Comparison of ENCODE assay signal across 9 mouse cellular contexts in the genomic region with DNA sequence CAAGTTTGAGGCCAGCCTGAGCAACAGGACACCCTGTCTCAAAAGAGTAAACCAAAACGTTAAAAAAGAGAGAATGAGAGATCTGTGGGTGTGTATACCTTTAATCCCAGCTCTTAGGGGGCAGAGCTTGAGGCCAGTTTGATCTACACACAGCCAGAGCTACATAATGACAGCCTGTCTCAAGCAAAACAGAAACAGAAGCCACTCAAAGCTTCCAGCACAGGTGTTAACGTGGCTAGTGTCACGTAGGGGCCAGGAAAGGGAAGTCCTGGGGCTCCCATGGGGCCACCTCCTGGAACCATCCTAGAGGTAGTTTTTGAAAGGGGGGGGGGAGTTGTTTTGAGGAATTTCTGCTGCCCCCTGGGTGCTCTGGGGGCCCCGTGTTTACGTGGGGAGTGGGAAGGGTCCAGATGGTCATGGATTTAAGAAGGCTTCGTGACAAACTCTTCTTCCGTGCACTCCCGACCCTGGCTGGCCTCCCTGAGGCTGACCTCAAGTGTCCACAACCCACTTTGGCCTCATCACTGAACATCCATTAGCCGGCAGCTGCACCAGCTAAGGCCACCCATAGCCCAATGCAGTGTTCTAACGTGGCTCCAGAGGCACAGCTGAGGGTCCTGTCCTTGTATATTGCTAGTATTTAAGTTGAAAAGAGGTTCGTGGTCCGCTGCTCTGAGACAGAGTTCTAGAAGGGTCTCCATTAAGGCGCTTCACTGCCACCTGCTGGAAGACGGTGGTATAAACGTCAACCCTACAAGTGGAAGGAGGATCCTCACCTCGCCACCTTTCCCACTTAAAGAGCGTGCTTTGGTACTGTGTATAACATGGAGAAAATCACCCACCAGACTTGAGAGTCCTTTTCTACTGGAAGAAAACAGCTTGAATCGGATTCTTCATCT. TPM values are rescaled to one million over a fixed set of nuclear protein-coding genes. Genes with fewer than 3 reads are reported as not detected.
A peak's percentile ranks its signal among the peaks of the same experiment; 100 is the strongest.
DNase-seq lines count a peak whose midpoint lies in the region; ATAC-seq and TF ChIP-seq lines count a peak whose summit lies in the region.
"Had no signal": no experiment of that assay in that cellular context is flagged by ENCODE, and none has a peak within 500 bp of the region (broad histone marks: within the 10 kb centered on the region; RNA-seq: fewer than 3 reads in every experiment).

No protein-coding gene starts in this region.

- H3K4me2 ChIP-seq in embryonic facial prominence, embryonic 11.5 days (ENCODE audit: low read depth, low read length) = no peak overlapping the region
- H3K4me2 ChIP-seq in heart, embryonic 11.5 days = peak overlapping the region; percentile 44
- peak overlapping the region; percentile 32 for H3K4me2 ChIP-seq in liver, embryonic 14.5 days (ENCODE audit: low read depth)
- H3K4me2 ChIP-seq: hindbrain, embryonic 15.5 days had no signal

- no peaks in the 10 kb centered on the region for H3K9me3 ChIP-seq in embryonic facial prominence, embryonic 11.5 days (replicated peaks; ENCODE audit: control insufficient read depth, low read length)
- no peaks in the 10 kb centered on the region for H3K9me3 ChIP-seq in heart, embryonic 11.5 days (replicated peaks; ENCODE audit: control insufficient read depth, low read length)
- H3K9me3 ChIP-seq in liver, embryonic 14.5 days (ENCODE audit: control insufficient read depth, low read length) = no peaks in the 10 kb centered on the region
- H3K9me3 ChIP-seq: hindbrain, embryonic 15.5 days had no signal

- no peak for TF ChIP-seq EP300 in liver, embryonic 14.5 days (IDR thresholded peaks at IDR 0.05; ENCODE audit: low read depth)

- no peaks in the 10 kb centered on the region for H3K36me3 ChIP-seq in embryonic facial prominence, embryonic 11.5 days (replicated peaks; ENCODE audit: control insufficient read depth, insufficient read depth, low read depth, low read length)
- H3K36me3 ChIP-seq in heart, embryonic 11.5 days (ENCODE audit: control insufficient read depth, insufficient read depth, low read length) = no peaks in the 10 kb centered on the region
- no peaks in the 10 kb centered on the region for H3K36me3 ChIP-seq in liver, embryonic 14.5 days (replicated peaks; ENCODE audit: control insufficient read depth, insufficient read depth, low read depth)
- H3K36me3 ChIP-seq: hindbrain, embryonic 15.5 days had no signal

- H3K27ac ChIP-seq in embryonic facial prominence, embryonic 11.5 days (replicated peaks; ENCODE audit: low read depth, low read length) = no peak overlapping the region
- H3K27ac ChIP-seq in heart, embryonic 11.5 days (ENCODE audit: low read depth, low read length) = no peak overlapping the region
- H3K27ac ChIP-seq in liver, embryonic 14.5 days = no peak overlapping the region
- H3K27ac ChIP-seq: hindbrain, embryonic 15.5 days had no signal

- 0 out of 2 replicates have a peak, but pooled peaks have one; percentile 6 for ATAC-seq in embryonic facial prominence, embryonic 11.5 days (replicated peaks; ENCODE audit: insufficient number of reproducible peaks, low FRiP score, low TSS enrichment, low read depth)
- ATAC-seq in heart, embryonic 11.5 days (replicated peaks; ENCODE audit: insufficient number of reproducible peaks, low FRiP score, low TSS enrichment) = no peak
- no peak for ATAC-seq in liver, embryonic 14.5 days (ENCODE audit: insufficient read depth)

- no peak overlapping the region for H3K4me3 ChIP-seq in embryonic facial prominence, embryonic 11.5 days (ENCODE audit: low read depth, low read length)
- no peak overlapping the region for H3K4me3 ChIP-seq in heart, embryonic 11.5 days (ENCODE audit: low read depth, low read length)
- 0 out of 4 replicates have a peak overlapping the region, but pooled peaks of 1 of the 2 experiments have one; percentile 10 for H3K4me3 ChIP-seq in liver, embryonic 14.5 days (ENCODE audit: insufficient read depth in 1 of 2, low read depth in 2 of 2, low read length in 2 of 2)
- H3K4me3 ChIP-seq: hindbrain, embryonic 15.5 days had no signal

- DNase-seq in CD4-positive helper T cell, adult 2 months (ENCODE audit: low read depth, low spot score) = peak; percentile 86
- DNase-seq in adrenal gland, postnatal 36 days = peak; percentile 90
- peak; percentile 94 for DNase-seq in embryonic facial prominence, embryonic 11.5 days (ENCODE audit: low spot score)
- peak; percentile 91 for DNase-seq in kidney, postnatal 14 days
- DNase-seq in liver, embryonic 14.5 days (ENCODE audit: low read depth in 3 of 3, low spot score in 3 of 3) = peak; percentile 69 to 72 (median 71)
- DNase-seq in ovary, adult 18-20 months (ENCODE audit: low spot score) = peak; percentile 61
- peak; percentile 57 to 75 for DNase-seq in thymus, adult 18-20 months

- peak; percentile 91 for TF ChIP-seq CTCF in liver, embryonic 14.5 days (IDR thresholded peaks at IDR 0.05; ENCODE audit: low read depth)

- H3K9ac ChIP-seq in embryonic facial prominence, embryonic 11.5 days (replicated peaks; ENCODE audit: low read length) = peak overlapping the region; percentile 15; the same call in 1 of the 2 replicates
- H3K9ac ChIP-seq in heart, embryonic 11.5 days (ENCODE audit: low read depth, low read length) = no peak overlapping the region
- no peak overlapping the region for H3K9ac ChIP-seq in liver, embryonic 14.5 days (replicated peaks)
- H3K9ac ChIP-seq: hindbrain, embryonic 15.5 days had no signal

- 16% methylated on average over 18 of the region's 18 CpGs for WGBS in embryonic facial prominence, embryonic 11.5 days
- 11% methylated on average over 18 of the region's 18 CpGs for WGBS in heart, embryonic 11.5 days (ENCODE audit: insufficient replicate concordance)
- WGBS in liver, embryonic 14.5 days (ENCODE audit: insufficient replicate concordance) = 9% methylated on average over 18 of the region's 18 CpGs

- no peaks in the 10 kb centered on the region for H3K27me3 ChIP-seq in embryonic facial prominence, embryonic 11.5 days (ENCODE audit: control insufficient read depth, insufficient read depth, low read length)
- H3K27me3 ChIP-seq in heart, embryonic 11.5 days (ENCODE audit: control insufficient read depth, insufficient read depth, low read length) = no peaks in the 10 kb centered on the region
- H3K27me3 ChIP-seq in liver, embryonic 14.5 days (ENCODE audit: control insufficient read depth, insufficient read depth, low read length) = no peaks in the 10 kb centered on the region
- H3K27me3 ChIP-seq: hindbrain, embryonic 15.5 days had no signal

- H3K4me1 ChIP-seq in embryonic facial prominence, embryonic 11.5 days (ENCODE audit: control insufficient read depth, insufficient read depth, low read length) = no peaks in the 10 kb centered on the region
- no peaks in the 10 kb centered on the region for H3K4me1 ChIP-seq in heart, embryonic 11.5 days (ENCODE audit: control insufficient read depth, insufficient read depth, low read length)
- peaks cover 4 to 15% of the 10 kb centered on the region in 2 experiments for H3K4me1 ChIP-seq in liver, embryonic 14.5 days (replicated peaks; ENCODE audit: control insufficient read depth in 2 of 2, insufficient read depth in 2 of 2, low read length in 1 of 2)

RNA-seq across cellular contexts. Expression of gene Fance, which starts 4.8 kb away (rescaled TPM):
- total RNA-seq in adrenal gland, postnatal 36 days (2021) = 10 to 100 TPM; 23.5 to 23.7 TPM
- 18.8 and 21.2 TPM in 2 replicates for polyA plus RNA-seq in embryonic facial prominence, embryonic 11.5 days (2014; fragmentation: Nextera tagmentation; extraction: Ambion mirVana)
- 15.3 and 17.3 TPM in 2 replicates for polyA plus RNA-seq in heart, embryonic 11.5 days (2014; fragmentation: Nextera tagmentation; extraction: Ambion mirVana)
- 4.5 and 5.5 TPM in 2 replicates for polyA plus RNA-seq in liver, embryonic 14.5 days (2012; rRNA removed)
- polyA plus RNA-seq in liver, embryonic 14.5 days (2014; fragmentation: Nextera tagmentation; extraction: Ambion mirVana) = 9.4 and 10.4 TPM in 2 replicates

RNA-seq across cellular contexts. Expression of gene Rpl10a, which starts 19.7 kb away (rescaled TPM):
- 100 to 1,000 TPM; 847 to 904 TPM for total RNA-seq in adrenal gland, postnatal 36 days (2021)
- 562 and 613 TPM in 2 replicates for polyA plus RNA-seq in embryonic facial prominence, embryonic 11.5 days (2014; fragmentation: Nextera tagmentation; extraction: Ambion mirVana)
- polyA plus RNA-seq in heart, embryonic 11.5 days (2014; fragmentation: Nextera tagmentation; extraction: Ambion mirVana) = 408 and 446 TPM in 2 replicates
- 1,169 and 1,992 TPM in 2 replicates for polyA plus RNA-seq in liver, embryonic 14.5 days (2012; rRNA removed)
- polyA plus RNA-seq in liver, embryonic 14.5 days (2014; fragmentation: Nextera tagmentation; extraction: Ambion mirVana) = 506 and 510 TPM in 2 replicates

RNA-seq across cellular contexts. Expression of gene Tead3, which starts 42.1 kb away (rescaled TPM):
- 10 to 100 TPM; 10.0 to 10.1 TPM for total RNA-seq in adrenal gland, postnatal 36 days (2021)
- 8.6 and 9.0 TPM in 2 replicates for polyA plus RNA-seq in embryonic facial prominence, embryonic 11.5 days (2014; fragmentation: Nextera tagmentation; extraction: Ambion mirVana)
- 6.5 and 7.5 TPM in 2 replicates for polyA plus RNA-seq in heart, embryonic 11.5 days (2014; fragmentation: Nextera tagmentation; extraction: Ambion mirVana)
- 2.0 and 2.2 TPM in 2 replicates for polyA plus RNA-seq in liver, embryonic 14.5 days (2012; rRNA removed)
- 0.52 and 0.63 TPM in 2 replicates for polyA plus RNA-seq in liver, embryonic 14.5 days (2014; fragmentation: Nextera tagmentation; extraction: Ambion mirVana)

RNA-seq across cellular contexts. Expression of gene Tulp1, which starts 56.5 kb away (rescaled TPM):
- total RNA-seq in adrenal gland, postnatal 36 days (2021) = under 1 TPM in 1 of 2 experiments, not detected in 1; 0.43 TPM
- polyA plus RNA-seq in embryonic facial prominence, embryonic 11.5 days (2014; fragmentation: Nextera tagmentation; extraction: Ambion mirVana) = 3.4 and 3.6 TPM in 2 replicates
- polyA plus RNA-seq in heart, embryonic 11.5 days (2014; fragmentation: Nextera tagmentation; extraction: Ambion mirVana) = 2.9 and 5.0 TPM in 2 replicates
- polyA plus RNA-seq in liver, embryonic 14.5 days (2012; rRNA removed) = 0.12 and 0.26 TPM in 2 replicates
- 0.28 and 0.42 TPM in 2 replicates for polyA plus RNA-seq in liver, embryonic 14.5 days (2014; fragmentation: Nextera tagmentation; extraction: Ambion mirVana)
